Mouse (Mus musculus) heart, embryonic 14.5 days (tissue): ENCODE data around the gene Arhgef17. TPM values are rescaled to one million over a fixed set of nuclear protein-coding genes. Genes with fewer than 3 reads are reported as not detected.
A peak's percentile ranks its signal among the peaks of the same experiment; 100 is the strongest.

Source experiments
- ATAC-seq: fragments of 200-750 bp; cut with Nextera tagmentation; 2 replicates; pipeline ENCODE4 v1.8.0; 2017; ENCODE audit warnings: low read depth, moderate TSS enrichment; ENCODE audit not compliant: insufficient number of reproducible peaks, insufficient read depth, low FRiP score
- H3K27ac ChIP-seq, 2 experiments: fragments of 200-500 bp in 1 of 2; fragments of 300-500 bp in 1 of 2; sonication (generic) in 1 of 2; replicated peaks in 1 of 2; 2 replicates each; pipeline ENCODE4 v1.5.1; 2012 to 2014; ENCODE audit warnings: low read depth in 2 of 2, low read length in 2 of 2, control low read depth in 1 of 2, mild to moderate bottlenecking in 1 of 2, mixed read lengths in 1 of 2; ENCODE audit not compliant: control insufficient read depth in 1 of 2, insufficient read depth in 1 of 2
- H3K27me3 ChIP-seq: fragments of 300-500 bp; sonication (generic); 2 replicates; pipeline ENCODE4 v1.6.1; 2014; ENCODE audit warnings: mild to moderate bottlenecking, low read length, control low read depth; ENCODE audit not compliant: control insufficient read depth, insufficient read depth
- H3K36me3 ChIP-seq: fragments of 300-500 bp; sonication (generic); 2 replicates; pipeline ENCODE4 v1.6.1; 2014; ENCODE audit warnings: mild to moderate bottlenecking, control low read depth, low read length, mixed read lengths; ENCODE audit not compliant: control insufficient read depth, insufficient read depth
- H3K4me1 ChIP-seq, 2 experiments: fragments of 200-500 bp in 1 of 2; fragments of 300-500 bp in 1 of 2; sonication (generic) in 1 of 2; 2 replicates each; pipeline ENCODE4 v1.6.1; 2012 to 2014; ENCODE audit warnings: low read length in 2 of 2, control low read depth in 1 of 2, mixed read lengths in 1 of 2; ENCODE audit not compliant: control insufficient read depth in 2 of 2, insufficient read depth in 2 of 2
- H3K4me2 ChIP-seq: fragments of 300-500 bp; sonication (generic); 2 replicates; pipeline ENCODE4 v1.6.1; 2014; ENCODE audit warnings: mild to moderate bottlenecking, low read length
- H3K4me3 ChIP-seq, 2 experiments: fragments of 200-500 bp in 1 of 2; fragments of 300-500 bp in 1 of 2; sonication (generic) in 1 of 2; 2 replicates each; pipeline ENCODE4 v1.5.1; 2012 to 2014; ENCODE audit warnings: low read length in 2 of 2, mild to moderate bottlenecking in 2 of 2, control low read depth in 1 of 2, low read depth in 1 of 2, moderate library complexity in 1 of 2; ENCODE audit not compliant: control insufficient read depth in 1 of 2, insufficient read depth in 1 of 2
- H3K9ac ChIP-seq: fragments of 300-500 bp; sonication (generic); 2 replicates; pipeline ENCODE4 v1.6.1; 2014; ENCODE audit warnings: mild to moderate bottlenecking, low read length
- H3K9me3 ChIP-seq: fragments of 300-500 bp; sonication (generic); 2 replicates; pipeline ENCODE4 v1.6.1; 2016; ENCODE audit warnings: low read length, control low read depth; ENCODE audit not compliant: control insufficient read depth
- WGBS: fragments of 180-500 bp; shearing (Covaris S2); extraction: QIAGEN DNeasy Blood & Tissue Kit; methylation state at CpG from one replicate; pipeline ENCODE4 v1.1.7; 2014; 5-methylcytosine and 5-hydroxymethylcytosine counted together
- polyA plus RNA-seq: library from polyadenylated mRNA; unstranded; fragments of >200 nt; fragmentation: Nextera tagmentation; extraction: Ambion mirVana; gene quantifications from 2 replicates; pipeline ENCODE4 v1.2.1, GENCODE M21; 2014

Gene Arhgef17
- polyA plus RNA-seq, 1 experiment from 2014 or later: 8.9 TPM

DNA sequence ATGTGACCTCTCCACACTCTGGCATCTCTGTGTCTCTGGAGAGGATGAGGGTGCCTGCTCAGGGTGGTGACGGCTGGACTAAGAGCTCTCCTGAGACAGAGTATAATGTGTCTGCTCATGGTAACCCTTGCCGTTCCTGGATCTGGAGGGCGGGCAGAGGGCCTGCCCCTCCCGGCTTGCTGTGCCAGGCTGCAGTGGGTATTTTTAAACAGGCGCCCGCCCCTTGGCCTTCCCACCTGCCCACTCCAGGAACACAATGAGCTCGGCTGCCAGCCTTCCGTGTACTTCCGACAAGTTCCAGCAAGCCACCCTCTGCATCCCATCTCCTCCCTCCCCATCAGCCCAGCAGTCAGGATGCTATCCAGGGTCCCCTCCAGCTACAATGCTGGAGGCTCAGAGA lies 20.1 kb downstream of the Arhgef17 start:
- peaks cover 40 to 72% of the 10 kb centered on the region in 2 experiments for H3K4me1 ChIP-seq
- H3K9ac ChIP-seq: 0 out of 2 replicates have a peak overlapping the region, but pooled peaks have one; percentile 31
- peak; percentile 20; the same call in 1 of the 2 replicates for ATAC-seq
- 17% methylated on average over 9 of the region's 9 CpGs for WGBS
- H3K36me3 ChIP-seq: peaks cover 16% of the 10 kb centered on the region
- H3K4me3 ChIP-seq: no peak overlapping the region
- no peaks in the 10 kb centered on the region for H3K9me3 ChIP-seq
- no peaks in the 10 kb centered on the region for H3K27me3 ChIP-seq
- peak overlapping the region; percentile 36 to 49 for H3K27ac ChIP-seq
- peak overlapping the region; percentile 31 for H3K4me2 ChIP-seq

GRCm38 (mm10) chr7:100911246-100911770 lies 20.6 kb downstream of the Arhgef17 start:
- peak overlapping the region; percentile 36 to 49 for H3K27ac ChIP-seq
- no peak for ATAC-seq
- peaks cover 37 to 67% of the 10 kb centered on the region in 2 experiments for H3K4me1 ChIP-seq
- peak overlapping the region; percentile 17; the same call in 1 of the 2 replicates for H3K4me2 ChIP-seq
- H3K36me3 ChIP-seq: peaks cover 11% of the 10 kb centered on the region
- WGBS: 21% methylated on average over 2 of the region's 2 CpGs
- H3K4me3 ChIP-seq: no peak overlapping the region
- peak overlapping the region; percentile 21; the same call in 1 of the 2 replicates for H3K9ac ChIP-seq
- no peaks in the 10 kb centered on the region for H3K27me3 ChIP-seq
- H3K9me3 ChIP-seq: no peaks in the 10 kb centered on the region

DNA sequence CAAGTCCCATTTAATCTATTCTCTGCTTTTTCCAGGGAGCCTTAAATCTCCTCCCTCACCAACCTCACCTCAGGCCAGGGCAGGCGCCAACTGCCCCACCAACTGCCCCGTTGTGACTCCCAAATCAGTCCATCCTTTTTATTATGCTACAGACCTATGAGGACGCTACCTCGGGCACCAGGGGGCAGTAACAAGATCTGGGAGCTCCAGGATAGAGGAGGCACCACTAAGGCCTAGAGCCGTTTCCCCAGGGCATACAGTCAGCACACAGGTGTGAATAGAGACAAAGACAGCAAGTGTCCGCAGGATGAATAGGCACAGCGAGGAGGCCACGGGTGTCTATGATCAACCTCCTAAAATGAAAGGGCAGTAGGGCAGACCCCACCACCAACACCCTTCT lies 23.3 kb downstream of the Arhgef17 start:
- peaks cover 13% of the 10 kb centered on the region; the same call in 1 of the 2 replicates for H3K36me3 ChIP-seq
- WGBS: 46% methylated on average over 8 of the region's 8 CpGs
- H3K9me3 ChIP-seq: no peaks in the 10 kb centered on the region
- H3K4me1 ChIP-seq: peaks cover 36 to 58% of the 10 kb centered on the region in 2 experiments
- H3K27me3 ChIP-seq: no peaks in the 10 kb centered on the region
- 0 out of 2 replicates have a peak overlapping the region, but pooled peaks have one; percentile 27 for H3K9ac ChIP-seq
- H3K4me2 ChIP-seq: no peak overlapping the region
- ATAC-seq: no peak
- H3K4me3 ChIP-seq: no peak overlapping the region
- H3K27ac ChIP-seq: no peak overlapping the region

- no peak overlapping the region; a peak in 1 of 4 replicates for H3K27ac ChIP-seq
- no peak overlapping the region for H3K9ac ChIP-seq
- H3K4me3 ChIP-seq: no peak overlapping the region
- WGBS: 80% methylated on average over 8 of the region's 8 CpGs
- ATAC-seq: 0 out of 2 replicates have a peak, but pooled peaks have one; percentile 11
- no peaks in the 10 kb centered on the region for H3K9me3 ChIP-seq
- no peak overlapping the region for H3K4me2 ChIP-seq
- peaks cover 33 to 58% of the 10 kb centered on the region in 2 experiments for H3K4me1 ChIP-seq
- H3K27me3 ChIP-seq: no peaks in the 10 kb centered on the region
- peaks cover 13% of the 10 kb centered on the region; the same call in 1 of the 2 replicates for H3K36me3 ChIP-seq
Observed at GRCm38 (mm10) chr7:100908061-100908460, 23.8 kb downstream of the Arhgef17 start.

- no peak for ATAC-seq
- Histone ChIP-seq H3K27ac (peak overlapping the region; percentile 25 to 42; a peak in 2 of 4 replicates), H3K9ac (no peak overlapping the region), H3K4me3 (no peak overlapping the region), H3K27me3 (no peaks in the 10 kb centered on the region), H3K4me2 (no peak overlapping the region), H3K4me1 (peaks cover 30 to 52% of the 10 kb centered on the region in 2 experiments), H3K9me3 (no peaks in the 10 kb centered on the region), H3K36me3 (peaks cover 13% of the 10 kb centered on the region; the same call in 1 of the 2 replicates)
- 0% methylated on average over 1 of the region's 1 CpGs for WGBS
Observed at GRCm38 (mm10) chr7:100907231-100907630, 24.7 kb downstream of the Arhgef17 start.

DNA sequence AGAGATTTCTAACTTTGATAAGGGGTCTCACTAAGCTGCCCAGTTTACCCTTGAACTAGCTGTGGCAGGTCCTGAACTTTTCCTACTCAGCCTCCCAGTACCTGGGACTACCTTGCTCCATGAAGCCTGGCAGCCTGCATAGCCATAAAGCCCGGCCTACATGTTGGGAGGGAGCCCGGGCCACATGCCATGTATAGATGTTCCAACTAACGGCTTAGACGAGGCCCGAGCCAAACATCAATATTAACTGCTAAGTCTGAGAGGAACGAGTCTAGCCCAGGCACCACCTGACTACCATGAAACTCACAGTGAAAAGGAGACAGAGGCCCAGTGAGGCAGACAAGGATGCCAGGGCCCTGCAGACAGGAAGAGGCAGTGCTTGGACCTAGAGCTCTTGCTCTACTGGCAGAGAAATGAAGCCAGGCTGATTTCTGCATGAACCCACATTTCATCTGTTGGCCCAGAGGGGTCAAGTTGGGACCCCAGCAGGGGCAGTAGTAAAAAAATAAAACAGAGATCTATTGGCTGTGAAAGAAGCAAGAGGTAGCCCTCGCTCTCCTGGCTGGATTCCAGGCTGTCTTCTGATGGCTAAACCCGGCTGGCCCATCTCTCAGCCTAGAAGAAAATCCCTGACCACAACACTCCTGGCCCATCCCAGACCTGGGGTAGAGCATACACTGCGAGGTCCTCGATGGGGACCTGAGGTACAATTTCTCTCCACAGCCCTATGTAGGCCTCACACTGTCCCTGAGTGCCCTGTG lies 25.7 kb downstream of the Arhgef17 start:
- H3K9me3 ChIP-seq: no peaks in the 10 kb centered on the region
- WGBS: 95% methylated on average over 10 of the region's 10 CpGs
- H3K4me1 ChIP-seq: peaks cover 20 to 42% of the 10 kb centered on the region in 2 experiments
- no peak for ATAC-seq
- H3K27me3 ChIP-seq: no peaks in the 10 kb centered on the region
- H3K9ac ChIP-seq: no peak overlapping the region
- H3K4me3 ChIP-seq: no peak overlapping the region
- no peak overlapping the region for H3K4me2 ChIP-seq
- no peak overlapping the region for H3K27ac ChIP-seq
- H3K36me3 ChIP-seq: peaks cover 13% of the 10 kb centered on the region; the same call in 1 of the 2 replicates

DNA sequence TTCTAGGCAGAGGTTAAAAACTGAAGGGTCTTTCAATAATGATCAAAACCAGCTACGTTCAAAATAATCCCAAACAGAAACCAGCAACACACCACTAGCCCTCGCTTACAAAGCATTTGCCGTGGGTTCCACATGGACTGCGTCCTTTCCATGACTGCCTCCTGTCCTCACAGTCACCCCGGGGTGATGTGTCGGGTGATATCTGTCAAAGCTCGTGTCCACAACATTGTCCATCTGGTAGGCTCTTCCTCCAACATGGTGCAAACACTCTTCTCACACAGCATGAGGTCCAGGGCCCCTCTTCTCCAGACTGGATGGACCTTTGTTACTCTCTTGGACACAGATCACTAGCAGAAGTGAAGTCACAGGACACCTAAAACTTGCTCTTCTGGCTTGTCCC lies 26.9 kb downstream of the Arhgef17 start:
- H3K9me3 ChIP-seq: no peaks in the 10 kb centered on the region
- 53% methylated on average over 7 of the region's 7 CpGs for WGBS

More for the DNA sequence above, 26.9 kb downstream of the Arhgef17 start:
- peaks cover 10 to 30% of the 10 kb centered on the region in 2 experiments for H3K4me1 ChIP-seq
- H3K4me3 ChIP-seq: no peak overlapping the region
- no peaks in the 10 kb centered on the region for H3K27me3 ChIP-seq
- no peak for ATAC-seq
- H3K36me3 ChIP-seq: peaks cover 13% of the 10 kb centered on the region; the same call in 1 of the 2 replicates
- no peak overlapping the region for H3K9ac ChIP-seq
- no peak overlapping the region for H3K27ac ChIP-seq
- no peak overlapping the region for H3K4me2 ChIP-seq
